Mouse (Mus musculus) layer of hippocampus, postnatal 36 days (tissue): ENCODE data around the gene Olfr910. TPM values are rescaled to one million over a fixed set of nuclear protein-coding genes. Genes with fewer than 3 reads are reported as not detected.

Experiments used
- DNase-seq, 2 experiments: peaks; one replicate each; pipeline ENCODE4 v3.0.0; 2022
- total RNA-seq, 2 experiments: library from RNA; stranded (reverse); gene quantifications; 2 replicates each; pipeline ENCODE4 v1.2.3; 2021

Olfr910 gene
- total RNA-seq, result not detected

GRCm38 (mm10) chr9:38537549-38537948, at the start of gene Olfr910:
TSS of gene Olfr910 (plus strand) at chr9:38537849.
- no peak for DNase-seq

GRCm38 (mm10) chr9:38495501-38495900, 42.1 kb upstream of the Olfr910 start, which contains the start of gene Olfr907:
TSS of gene Olfr907 (plus strand) at chr9:38495801.
- DNase-seq, result no peak

GRCm38 (mm10) chr9:38512353-38512752, 25.3 kb upstream of the Olfr910 start:
- DNase-seq, result no peak

- DNase-seq, result no peak
Measured at GRCm38 (mm10) chr9:38521280-38521679, 16.4 kb upstream of the Olfr910 start, which contains the start of gene Olfr911-ps1. TSS of gene Olfr911-ps1 (plus strand) at chr9:38521580.

- no peak for DNase-seq
Measured at GRCm38 (mm10) chr9:38579878-38580277, 42.2 kb downstream of the Olfr910 start, which contains the start of gene Olfr912. TSS of gene Olfr912 (plus strand) at chr9:38580178.

Other genes starting within 250 kb of the Olfr910 start
- not detected for gene Olfr896-ps1, start 246.7 kb upstream of the Olfr910 start, total RNA-seq
- not detected for gene Olfr25, start 208.8 kb upstream of the Olfr910 start, total RNA-seq
- gene Olfr898, start 189.4 kb upstream of the Olfr910 start, total RNA-seq, result not detected
- not detected for gene Olfr250, start 171.0 kb upstream of the Olfr910 start, total RNA-seq
- gene Olfr251, start 160.8 kb upstream of the Olfr910 start, total RNA-seq, result not detected
- gene Olfr147, start 136.2 kb upstream of the Olfr910 start, total RNA-seq, result not detected
- gene Olfr901, start 108.4 kb upstream of the Olfr910 start, total RNA-seq, result not detected
- gene Olfr902, start 90.2 kb upstream of the Olfr910 start, total RNA-seq, result not detected
- not detected for gene Olfr904, start 74.7 kb upstream of the Olfr910 start, total RNA-seq
- gene Olfr905, start 66.7 kb upstream of the Olfr910 start, total RNA-seq, result not detected
- gene Olfr906, start 50.8 kb upstream of the Olfr910 start, total RNA-seq, result not detected
- not detected for gene Olfr907, start 42.0 kb upstream of the Olfr910 start, total RNA-seq
- gene Olfr911-ps1, start 16.3 kb upstream of the Olfr910 start, total RNA-seq, result not detected
- not detected for gene Olfr912, start 42.3 kb downstream of the Olfr910 start, total RNA-seq
- not detected for gene Olfr913, start 54.9 kb downstream of the Olfr910 start, total RNA-seq
- not detected for gene Olfr914, start 67.3 kb downstream of the Olfr910 start, total RNA-seq
- not detected for gene Olfr916, start 122.0 kb downstream of the Olfr910 start, total RNA-seq
- gene Olfr917, start 128.0 kb downstream of the Olfr910 start, total RNA-seq, result not detected
- gene Olfr918, start 136.8 kb downstream of the Olfr910 start, total RNA-seq, result not detected
- gene Olfr919, start 165.8 kb downstream of the Olfr910 start, total RNA-seq, result not detected
- gene Vwa5a, start 180.4 kb downstream of the Olfr910 start, total RNA-seq, result 10 to 100 TPM in 1 of 2 experiments, 1 to 10 TPM in 1; 9.3 to 15.3 TPM
- under 1 TPM in 1 of 2 experiments, not detected in 1; 0.07 TPM for gene Olfr920, start 214.4 kb downstream of the Olfr910 start, total RNA-seq
- gene Olfr921, start 235.2 kb downstream of the Olfr910 start, total RNA-seq, result not detected